Mouse (Mus musculus): ENCODE results near the gene Bmp6. TPM values are rescaled to one million over a fixed set of nuclear protein-coding genes. Genes with fewer than 3 reads are reported as not detected.

The Bmp6 gene
- polyA plus RNA-seq (2012; ENCODE audit: insufficient read depth, insufficient read length, missing spikeins): not detected in 2 replicates

DNA sequence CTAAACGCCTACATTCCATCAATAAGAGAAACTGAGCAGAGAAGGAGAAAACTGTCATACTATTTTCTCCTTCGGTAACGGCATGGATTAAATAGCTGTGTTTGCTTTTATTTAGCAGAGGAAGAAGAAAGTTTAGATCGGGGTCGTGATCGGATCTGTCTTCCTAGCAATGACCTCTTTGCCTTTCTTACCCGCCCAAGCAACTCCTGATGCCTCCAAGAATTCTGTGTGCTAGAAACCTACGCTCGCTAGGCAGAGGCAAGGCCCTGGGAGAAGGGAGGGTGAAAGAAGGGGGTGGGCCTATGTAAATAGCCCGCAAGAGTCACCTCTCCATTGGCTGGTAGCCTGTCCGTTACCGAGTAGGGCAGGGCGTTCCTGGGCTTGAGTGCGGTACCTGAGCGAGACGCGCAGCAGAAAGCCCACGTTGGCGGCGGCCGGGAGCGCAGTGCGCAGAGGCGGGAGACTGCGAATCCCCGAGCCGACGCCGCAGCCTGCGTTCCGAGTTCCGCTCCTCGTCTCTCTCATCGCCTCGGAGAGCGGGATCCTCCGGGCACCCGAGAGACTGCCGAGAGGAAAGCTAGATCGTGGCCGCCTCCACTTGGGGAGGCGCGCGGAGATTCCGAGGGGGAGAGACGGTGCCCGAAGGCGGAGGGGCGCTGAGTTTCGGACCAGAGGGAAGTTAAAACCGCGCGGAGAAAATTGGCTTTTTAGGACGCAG is at the start of gene Bmp6:
TSS of gene Bmp6 (plus strand) at position 395 of the 718 bp plus-strand sequence.
- no peak for TF ChIP-seq CTCF (IDR thresholded peaks at IDR 0.05; ENCODE audit: low read depth, low read length)
- no peak for TF ChIP-seq POLR2A (IDR thresholded peaks at IDR 0.05; ENCODE audit: borderline replicate concordance, low read depth, low read length)
- Histone ChIP-seq H3K4me1 (ENCODE audit: control insufficient read depth, insufficient read depth, low read length) (no peaks in the 10 kb centered on the region), H3K4me3 (ENCODE audit: insufficient read depth, low read length) (peak within 1 kb of the TSS; percentile 21), H3K27ac (ENCODE audit: insufficient read depth, low read depth, low read length) (no peak within 1 kb of the TSS)

DNA sequence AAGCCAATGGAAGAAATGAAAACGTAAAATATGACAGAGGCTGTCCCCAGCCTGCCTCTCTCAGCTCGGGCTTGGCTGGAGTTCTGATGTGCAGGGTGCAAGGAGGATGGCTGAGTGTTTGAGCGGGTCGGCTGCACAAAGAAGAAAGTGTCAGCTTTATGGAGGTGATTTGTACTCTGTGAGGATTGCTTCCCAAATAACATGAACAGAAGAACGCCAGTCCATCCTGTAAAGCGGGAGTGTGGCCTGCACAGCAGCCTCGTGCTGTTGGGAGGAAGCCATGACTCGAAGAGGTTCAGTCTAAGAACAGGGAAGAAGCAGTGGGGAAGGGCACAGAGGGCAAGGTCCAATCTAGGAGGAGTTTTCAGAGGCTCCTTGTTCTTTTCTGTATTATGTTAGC is 48.7 kb upstream of the Bmp6 start:
- no peak for TF ChIP-seq POLR2A (IDR thresholded peaks at IDR 0.05; ENCODE audit: borderline replicate concordance, low read depth, low read length)
- TF ChIP-seq CTCF (IDR thresholded peaks at IDR 0.05; ENCODE audit: low read depth, low read length): no peak
- Histone ChIP-seq H3K4me3 (ENCODE audit: insufficient read depth, low read length) (no peak overlapping the region), H3K27ac (ENCODE audit: insufficient read depth, low read depth, low read length) (no peak overlapping the region), H3K4me1 (ENCODE audit: control insufficient read depth, insufficient read depth, low read length) (peaks cover 9% of the 10 kb centered on the region)

DNA sequence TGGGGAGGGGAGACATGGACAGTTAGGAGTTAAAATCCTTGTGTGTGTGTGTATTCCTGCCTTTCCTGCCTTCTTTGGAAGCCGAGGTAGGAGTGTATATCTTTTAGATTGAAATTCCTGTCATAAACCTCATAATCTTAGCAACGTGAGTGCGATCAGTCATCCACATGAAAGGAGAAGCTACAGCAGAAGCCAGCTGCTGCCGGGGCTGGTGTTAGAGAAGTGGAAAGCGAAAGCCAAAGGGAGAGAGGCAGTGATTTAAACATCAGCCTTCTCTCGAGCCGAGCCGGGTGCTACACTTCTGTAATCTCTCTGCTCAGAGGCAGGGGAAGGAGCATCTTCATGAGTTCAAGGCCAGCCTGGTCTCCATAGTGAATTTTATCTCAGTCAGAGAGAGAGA is 48.3 kb upstream of the Bmp6 start:
- TF ChIP-seq POLR2A (IDR thresholded peaks at IDR 0.05; ENCODE audit: borderline replicate concordance, low read depth, low read length) (no peak), CTCF (IDR thresholded peaks at IDR 0.05; ENCODE audit: low read depth, low read length) (no peak)
- H3K4me3 ChIP-seq (ENCODE audit: insufficient read depth, low read length): 0 out of 2 replicates have a peak overlapping the region, but pooled peaks have one; percentile 14
- H3K4me1 ChIP-seq (ENCODE audit: control insufficient read depth, insufficient read depth, low read length): peaks cover 9% of the 10 kb centered on the region
- no peak overlapping the region for H3K27ac ChIP-seq (ENCODE audit: insufficient read depth, low read depth, low read length)

DNA sequence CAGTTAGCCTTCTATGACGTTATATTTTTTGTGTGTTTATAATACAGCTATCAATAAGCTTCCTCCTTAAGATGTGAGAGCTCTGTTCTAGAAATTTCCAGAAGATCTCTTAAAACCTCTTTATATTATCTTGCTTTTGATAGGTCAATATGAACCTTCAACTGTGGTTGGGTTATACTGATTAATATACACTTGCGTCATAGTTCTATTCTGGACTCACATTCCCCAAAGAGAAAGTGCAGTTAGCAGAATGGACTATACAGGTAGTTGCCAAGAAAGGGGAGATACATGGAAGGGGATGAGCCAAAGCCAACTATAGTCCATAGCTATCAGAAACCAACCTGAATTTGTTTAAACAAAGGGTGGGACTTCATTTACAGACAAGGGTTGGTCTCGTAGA is 33.8 kb upstream of the Bmp6 start:
- no peak overlapping the region for H3K4me3 ChIP-seq (ENCODE audit: insufficient read depth, low read length)
- TF ChIP-seq CTCF (IDR thresholded peaks at IDR 0.05; ENCODE audit: low read depth, low read length): no peak
- no peak for TF ChIP-seq POLR2A (IDR thresholded peaks at IDR 0.05; ENCODE audit: borderline replicate concordance, low read depth, low read length)
- no peaks in the 10 kb centered on the region for H3K4me1 ChIP-seq (ENCODE audit: control insufficient read depth, insufficient read depth, low read length)
- no peak overlapping the region for H3K27ac ChIP-seq (ENCODE audit: insufficient read depth, low read depth, low read length)

DNA sequence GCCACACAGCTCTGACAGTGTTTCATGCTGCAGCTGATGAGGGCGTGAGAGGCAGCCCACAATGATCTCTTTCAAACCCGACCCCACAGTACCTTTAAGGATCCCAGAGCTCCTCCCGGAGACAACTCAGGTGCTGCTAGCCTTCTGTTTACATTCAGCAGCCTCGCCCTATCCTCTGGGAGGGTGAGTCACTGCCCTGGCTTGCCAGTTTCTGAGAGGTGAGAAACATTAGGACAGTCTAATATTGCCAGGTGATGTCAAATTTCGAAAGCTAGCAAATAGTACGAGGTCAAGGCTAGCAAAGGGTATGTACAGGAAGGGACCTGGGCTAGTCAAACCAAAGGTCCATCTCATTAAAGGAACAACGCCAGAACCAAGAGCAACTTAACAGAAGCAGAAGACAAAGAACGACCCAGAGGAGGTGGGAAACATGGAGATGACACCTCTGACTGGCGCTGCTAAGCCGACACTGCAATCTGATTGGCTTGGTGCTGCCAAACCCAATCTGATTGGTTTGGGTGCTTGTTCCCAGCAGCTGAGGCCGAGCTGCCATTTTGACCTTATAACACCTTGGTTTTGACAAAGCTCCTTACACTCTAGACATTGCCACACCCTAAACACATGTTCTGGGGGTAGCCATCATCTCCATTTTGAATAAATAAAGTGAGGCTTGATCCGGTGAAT is 32.4 kb upstream of the Bmp6 start:
- Histone ChIP-seq H3K27ac (ENCODE audit: insufficient read depth, low read depth, low read length) (no peak overlapping the region), H3K4me3 (ENCODE audit: insufficient read depth, low read length) (no peak overlapping the region), H3K4me1 (ENCODE audit: control insufficient read depth, insufficient read depth, low read length) (no peaks in the 10 kb centered on the region)
- no peak for TF ChIP-seq CTCF (IDR thresholded peaks at IDR 0.05; ENCODE audit: low read depth, low read length)
- no peak for TF ChIP-seq POLR2A (IDR thresholded peaks at IDR 0.05; ENCODE audit: borderline replicate concordance, low read depth, low read length)

DNA sequence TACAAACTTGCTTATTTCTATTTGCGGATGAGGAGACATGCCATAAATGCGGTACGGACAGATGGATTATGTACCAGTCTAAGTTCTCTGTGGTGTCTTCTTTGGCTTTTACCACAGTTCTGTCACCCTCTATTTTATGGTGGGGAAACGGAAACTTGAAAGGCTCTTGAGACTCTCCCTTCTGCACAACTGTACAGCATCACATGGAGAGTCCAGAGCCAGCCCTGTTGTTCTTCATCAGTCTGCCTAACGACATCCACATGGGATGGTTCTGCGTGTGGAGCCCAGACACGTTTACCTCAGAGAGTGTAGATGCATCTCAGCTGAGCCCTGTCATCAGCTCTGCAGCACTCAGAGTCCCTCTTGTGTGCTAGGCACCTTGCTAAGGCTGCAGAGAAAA is 30.3 kb upstream of the Bmp6 start:
- no peak overlapping the region for H3K27ac ChIP-seq (ENCODE audit: insufficient read depth, low read depth, low read length)
- no peaks in the 10 kb centered on the region for H3K4me1 ChIP-seq (ENCODE audit: control insufficient read depth, insufficient read depth, low read length)
- TF ChIP-seq CTCF (IDR thresholded peaks at IDR 0.05; ENCODE audit: low read depth, low read length) (no peak), POLR2A (IDR thresholded peaks at IDR 0.05; ENCODE audit: borderline replicate concordance, low read depth, low read length) (no peak)
- H3K4me3 ChIP-seq (ENCODE audit: insufficient read depth, low read length): no peak overlapping the region

DNA sequence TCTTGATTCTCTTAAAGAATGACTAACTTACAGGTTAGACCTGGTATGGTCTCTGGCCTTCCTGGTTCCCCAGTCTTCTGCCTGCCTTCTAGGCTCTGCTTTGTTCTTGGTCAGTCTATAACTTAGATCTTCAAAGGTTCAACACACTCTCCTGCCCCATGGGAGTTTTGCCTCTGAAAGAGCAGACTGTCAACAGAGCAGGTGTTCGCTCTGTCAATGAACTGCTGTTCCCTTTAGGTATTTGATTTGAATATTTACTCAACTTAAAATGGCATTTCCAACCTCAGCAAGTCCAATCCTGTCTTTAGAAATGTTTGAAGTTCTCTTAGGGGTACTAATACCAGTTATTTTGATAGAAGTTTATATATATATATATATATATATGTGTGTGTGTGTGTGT is 26.5 kb upstream of the Bmp6 start:
- Histone ChIP-seq H3K4me1 (ENCODE audit: control insufficient read depth, insufficient read depth, low read length) (no peaks in the 10 kb centered on the region), H3K4me3 (ENCODE audit: insufficient read depth, low read length) (no peak overlapping the region), H3K27ac (ENCODE audit: insufficient read depth, low read depth, low read length) (no peak overlapping the region)
- no peak for TF ChIP-seq CTCF (IDR thresholded peaks at IDR 0.05; ENCODE audit: low read depth, low read length)

DNA sequence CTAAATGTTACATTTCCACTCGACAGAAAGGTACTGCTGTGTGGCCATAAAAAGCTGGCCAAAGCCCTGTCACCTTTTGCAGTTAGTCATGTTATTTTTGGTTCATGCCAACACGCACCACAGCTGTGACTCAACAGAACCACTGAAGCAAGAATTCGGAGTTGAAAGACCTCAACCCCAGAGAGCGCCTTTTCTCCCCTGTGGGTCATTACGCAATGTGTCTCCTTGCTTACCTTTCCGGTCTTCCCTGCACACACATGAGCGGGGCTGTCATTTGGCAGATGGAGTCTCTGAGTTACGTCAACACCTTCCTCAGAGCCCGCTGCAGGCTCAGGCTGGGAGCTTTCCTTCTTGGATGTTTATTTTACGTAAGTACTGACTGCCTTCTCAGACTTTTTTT is 24.6 kb upstream of the Bmp6 start:
- Histone ChIP-seq H3K27ac (ENCODE audit: insufficient read depth, low read depth, low read length) (no peak overlapping the region), H3K4me3 (ENCODE audit: insufficient read depth, low read length) (no peak overlapping the region), H3K4me1 (ENCODE audit: control insufficient read depth, insufficient read depth, low read length) (no peaks in the 10 kb centered on the region)
- no peak for TF ChIP-seq CTCF (IDR thresholded peaks at IDR 0.05; ENCODE audit: low read depth, low read length)
- TF ChIP-seq POLR2A (IDR thresholded peaks at IDR 0.05; ENCODE audit: borderline replicate concordance, low read depth, low read length): no peak

DNA sequence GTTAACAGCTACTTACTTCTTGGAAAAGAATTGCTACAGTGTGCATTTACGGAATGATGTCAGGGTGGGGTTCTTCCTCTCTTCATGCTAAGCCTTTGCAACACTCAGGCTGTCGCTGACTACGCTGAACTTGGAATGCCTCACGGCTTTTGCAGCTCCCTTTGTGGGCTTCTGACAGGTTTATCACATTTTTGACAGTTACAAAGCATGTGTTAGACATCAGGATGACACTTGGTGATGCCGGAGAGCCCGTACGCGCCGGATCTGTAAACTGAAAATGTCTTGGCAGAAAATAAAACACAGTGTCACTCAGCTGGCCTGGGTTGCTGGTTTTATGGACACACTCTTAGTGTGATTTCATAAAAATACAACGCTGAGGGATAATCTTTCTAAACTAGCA is 20.5 kb upstream of the Bmp6 start:
- TF ChIP-seq POLR2A (IDR thresholded peaks at IDR 0.05; ENCODE audit: borderline replicate concordance, low read depth, low read length) (no peak), CTCF (IDR thresholded peaks at IDR 0.05; ENCODE audit: low read depth, low read length) (no peak)
- no peak overlapping the region for H3K4me3 ChIP-seq (ENCODE audit: insufficient read depth, low read length)
- H3K27ac ChIP-seq (ENCODE audit: insufficient read depth, low read depth, low read length): no peak overlapping the region
- H3K4me1 ChIP-seq (ENCODE audit: control insufficient read depth, insufficient read depth, low read length): no peaks in the 10 kb centered on the region

DNA sequence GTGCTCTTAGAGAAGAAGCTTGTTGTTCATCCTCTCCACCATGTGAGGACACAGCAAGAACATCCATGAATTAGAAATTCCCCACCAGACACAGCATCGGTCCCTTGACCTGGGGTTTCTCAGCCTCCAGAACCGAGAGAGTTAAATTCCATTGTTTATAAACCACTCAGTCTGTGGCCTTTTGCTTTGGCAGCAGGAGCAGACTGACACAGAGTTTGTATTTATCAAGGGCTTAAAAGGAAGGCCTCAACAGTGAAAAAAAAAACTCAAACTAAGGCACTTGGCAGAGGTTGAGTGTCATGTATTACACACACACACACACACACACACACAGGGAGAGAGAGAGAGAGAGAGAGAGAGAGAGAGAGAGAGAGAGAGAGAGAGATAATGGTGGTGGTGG is 17.5 kb upstream of the Bmp6 start:
- H3K4me3 ChIP-seq (ENCODE audit: insufficient read depth, low read length): no peak overlapping the region
- TF ChIP-seq POLR2A (IDR thresholded peaks at IDR 0.05; ENCODE audit: borderline replicate concordance, low read depth, low read length) (no peak), CTCF (IDR thresholded peaks at IDR 0.05; ENCODE audit: low read depth, low read length) (no peak)

More for the DNA sequence above, 17.5 kb upstream of the Bmp6 start:
- no peak overlapping the region for H3K27ac ChIP-seq (ENCODE audit: insufficient read depth, low read depth, low read length)
- no peaks in the 10 kb centered on the region for H3K4me1 ChIP-seq (ENCODE audit: control insufficient read depth, insufficient read depth, low read length)

Measured in bone marrow macrophage, adult 2 months (primary cell).